Mouse (Mus musculus) erythroblast, embryonic 14.5 days (primary cell): ENCODE measurements around the gene Gbe1.

Experiments
- GATA1 ChIP-seq: IDR thresholded peaks from 2 replicates; pipeline ENCODE4 v1.6.1; 2012; ENCODE audit warnings: low read length, inconsistent platforms, mixed read lengths
- TAL1 ChIP-seq: IDR thresholded peaks from 3 replicates; pipeline ENCODE4 v1.6.1; 2012; ENCODE audit warnings: low read length, inconsistent platforms, mixed read lengths

DNA sequence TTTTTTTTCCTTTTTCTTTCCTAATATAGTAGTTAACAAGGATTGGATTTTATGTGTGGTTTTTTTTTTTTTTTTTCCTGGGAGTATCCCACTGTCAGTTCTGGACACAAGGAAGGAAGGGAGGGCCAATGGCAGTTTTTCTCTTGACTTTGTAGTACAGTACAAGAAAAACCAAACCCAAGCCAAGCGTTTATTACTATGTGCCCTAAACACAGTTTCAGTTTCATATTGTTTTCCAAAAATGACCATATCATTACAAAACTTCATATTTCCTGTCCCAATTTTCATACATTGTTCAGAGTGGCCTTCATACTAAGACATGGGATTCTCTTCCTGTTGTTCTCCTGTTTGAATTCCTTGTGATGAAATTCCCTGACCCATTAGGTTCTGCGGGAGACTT is 94.0 kb downstream of the Gbe1 start:
- TF ChIP-seq TAL1 = no peak
- no peak for TF ChIP-seq GATA1
